Mouse (Mus musculus): ENCODE data around the gene Ltbp1. TPM values are rescaled to one million over a fixed set of nuclear protein-coding genes. Genes with fewer than 3 reads are reported as not detected.

Gene Ltbp1
- total and polyA plus RNA-seq, 3 experiments, result 2.3 to 6.4 (median 2.5) TPM

DNA sequence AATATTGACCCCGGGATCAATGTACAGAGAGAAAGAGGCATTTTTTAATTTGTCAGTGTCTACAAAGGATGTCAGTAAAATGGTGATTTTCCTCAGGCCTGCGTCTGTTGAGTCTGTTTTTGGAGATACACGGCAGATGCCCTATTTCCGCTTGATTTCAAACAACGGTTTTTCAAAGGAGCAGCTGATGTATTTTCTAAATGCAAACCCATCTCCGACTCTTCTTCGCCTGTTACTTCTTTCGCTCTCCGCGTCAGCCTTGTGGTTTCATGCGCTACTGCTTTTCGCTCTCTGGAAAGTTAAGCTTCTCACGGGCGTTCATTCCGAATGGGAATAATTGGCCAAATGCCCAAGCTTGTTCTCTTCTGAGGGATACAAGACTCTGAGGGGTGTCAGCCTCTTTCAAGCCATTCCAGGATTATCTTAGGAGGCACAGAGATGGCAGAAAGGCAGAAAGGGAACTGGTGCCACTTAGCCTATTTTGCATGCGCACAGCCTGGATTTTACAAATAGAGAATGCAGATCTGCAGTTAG lies 36.6 kb upstream of the Ltbp1 start:
- H3K27ac ChIP-seq (ENCODE audit: insufficient read depth, low read depth), result peak overlapping the region; percentile 83
- H3K9ac ChIP-seq (ENCODE audit: insufficient read depth, low read depth), result peak overlapping the region; percentile 68
- peak overlapping the region; percentile 36 to 42 (median 41) for H3K4me3 ChIP-seq (replicated peaks in 1 of 3; ENCODE audit: low read depth in 2 of 3, low read length in 2 of 3, poor library complexity in 1 of 3)
- no peaks in the 10 kb centered on the region for H3K27me3 ChIP-seq (replicated peaks)
- peak overlapping the region; percentile 89 for H3K4me2 ChIP-seq (ENCODE audit: insufficient read depth, low read depth, poor library complexity, severe bottlenecking)
- H3K79me2 ChIP-seq (replicated peaks; ENCODE audit: control insufficient read depth, extremely low read depth, insufficient read depth, poor library complexity, severe bottlenecking), result no peaks in the 10 kb centered on the region
- dilution Hi-C loops (cut with MboI; ENCODE audit: extremely low pct_ligation_motif_present, extremely low pct_unique_long_range_greater_than_20kb, low sequenced_read_pairs), result no loop called here
- in situ Hi-C loops (cut with MboI; ENCODE audit: low pct_ligation_motif_present, low pct_unique_long_range_greater_than_20kb, low sequenced_read_pairs), result no loop called here
- peaks cover 5 to 37% of the 10 kb centered on the region in 2 experiments for H3K4me1 ChIP-seq (ENCODE audit: control insufficient read depth in 1 of 2, insufficient read depth in 2 of 2)
- TF ChIP-seq ZC3H11A (IDR thresholded peaks at IDR 0.05; ENCODE audit: low read depth, low read length) (no peak), NELFE (IDR thresholded peaks at IDR 0.05; ENCODE audit: low read depth, low read length) (no peak), PAX5 (IDR thresholded peaks at IDR 0.05; ENCODE audit: low read length) (no peak), ZKSCAN1 (IDR thresholded peaks at IDR 0.05; ENCODE audit: borderline replicate concordance, low read depth, low read length) (no peak), MAZ (IDR thresholded peaks at IDR 0.05; ENCODE audit: low read depth, low read length) (no peak), SMC3 (IDR thresholded peaks at IDR 0.05; ENCODE audit: low read depth, low read length) (no peak), SIN3A (IDR thresholded peaks at IDR 0.05; ENCODE audit: low read length) (0 out of 2 replicates have a peak, but pooled peaks have one; percentile 29), RCOR1 (conservative IDR thresholded peaks at IDR 0.05; ENCODE audit: low read depth, low read length) (0 out of 2 replicates have a peak, but pooled peaks have one; percentile 62), MYC (IDR thresholded peaks at IDR 0.05; ENCODE audit: low read depth, low read length) (peak; percentile 57; the same call in 1 of the 2 replicates), CTCF (conservative IDR thresholded peaks at IDR 0.05 in 1 of 2, IDR thresholded peaks at IDR 0.05 in 1 of 2; ENCODE audit: low read depth in 2 of 2, low read length in 2 of 2) (no peak), TBP (conservative IDR thresholded peaks at IDR 0.05; ENCODE audit: low read depth, low read length) (no peak), UBTF (IDR thresholded peaks at IDR 0.05; ENCODE audit: low read depth, low read length) (0 out of 2 replicates have a peak, but pooled peaks have one; percentile 56), KAT2A (IDR thresholded peaks at IDR 0.05; ENCODE audit: insufficient replicate concordance, low read length) (0 out of 2 replicates have a peak, but pooled peaks have one; percentile 20), EP300 (IDR thresholded peaks at IDR 0.05; ENCODE audit: low read length) (peak; percentile 75), POLR2A (IDR thresholded peaks at IDR 0.05; ENCODE audit: low read depth, low read length) (no peak), GABPA (IDR thresholded peaks at IDR 0.05; ENCODE audit: insufficient replicate concordance, low read depth, low read length) (no peak), USF1 (IDR thresholded peaks at IDR 0.05; ENCODE audit: low read depth, low read length) (no peak), ZNF384 (IDR thresholded peaks at IDR 0.05; ENCODE audit: low read depth, low read length) (peak; percentile 11; the same call in 1 of the 2 replicates), TCF12 (IDR thresholded peaks at IDR 0.05; ENCODE audit: low read depth, low read length) (peak; percentile 53; the same call in 1 of the 2 replicates), RAD21 (IDR thresholded peaks at IDR 0.05; ENCODE audit: low read depth, low read length) (no peak), NRF1 (IDR thresholded peaks at IDR 0.05; ENCODE audit: low read depth, low read length) (0 out of 2 replicates have a peak, but pooled peaks have one; percentile 11), CHD1 (IDR thresholded peaks at IDR 0.05; ENCODE audit: low read depth, low read length) (peak; percentile 70; the same call in 1 of the 2 replicates), HCFC1 (IDR thresholded peaks at IDR 0.05; ENCODE audit: low read depth, low read length) (no peak; the same call in 1 of the 2 replicates), CHD2 (IDR thresholded peaks at IDR 0.05; ENCODE audit: low read length) (peak; percentile 40; the same call in 1 of the 2 replicates), ELF1 (IDR thresholded peaks at IDR 0.05; ENCODE audit: low read depth, low read length) (no peak; the same call in 1 of the 2 replicates), JUN (IDR thresholded peaks at IDR 0.05; ENCODE audit: insufficient read depth, low read depth, low read length) (peak; percentile 53), USF2 (conservative IDR thresholded peaks at IDR 0.05; ENCODE audit: low read depth, low read length) (no peak), ETS1 (conservative IDR thresholded peaks at IDR 0.05; ENCODE audit: low read depth, low read length) (peak; percentile 65), BHLHE40 (IDR thresholded peaks at IDR 0.05; ENCODE audit: low read depth, low read length) (peak; percentile 82), MAX (IDR thresholded peaks at IDR 0.05; ENCODE audit: low read length) (0 out of 2 replicates have a peak, but pooled peaks have one; percentile 34), E2F4 (IDR thresholded peaks at IDR 0.05; ENCODE audit: insufficient replicate concordance, low read depth, low read length) (peak; percentile 26; the same call in 1 of the 2 replicates), IRF4 (IDR thresholded peaks at IDR 0.05; ENCODE audit: low read depth, low read length) (peak; percentile 56), POLR2AphosphoS2 (IDR thresholded peaks at IDR 0.05; ENCODE audit: low read depth, low read length) (no peak), JUND (conservative IDR thresholded peaks at IDR 0.05; ENCODE audit: low read depth, low read length) (0 out of 2 replicates have a peak, but pooled peaks have one; percentile 6), MEF2A (IDR thresholded peaks at IDR 0.05; ENCODE audit: borderline replicate concordance, low read depth, low read length) (peak; percentile 75), MXI1 (IDR thresholded peaks at IDR 0.05; ENCODE audit: low read depth, low read length) (0 out of 2 replicates have a peak, but pooled peaks have one; percentile 48), MAFK (IDR thresholded peaks at IDR 0.05; ENCODE audit: insufficient replicate concordance, low read length) (peak; percentile 25; the same call in 1 of the 2 replicates), ZMIZ1 (IDR thresholded peaks at IDR 0.05; ENCODE audit: low read depth, low read length) (no peak)
- H3K9me3 ChIP-seq (replicated peaks; ENCODE audit: low read length), result no peaks in the 10 kb centered on the region
- DNase-seq (ENCODE audit: extremely low read depth), result peak; percentile 73
- no peaks in the 10 kb centered on the region for H3K36me3 ChIP-seq (replicated peaks in 1 of 2; ENCODE audit: control insufficient read depth in 1 of 2, insufficient read depth in 1 of 2, low read length in 1 of 2)

Data from CH12.LX (cell line).